Mouse (Mus musculus) right cerebral cortex, adult 2 months (tissue): ENCODE measurements around the gene Fgfr2.
"Not testable (repeated sequence)": the region's sequence is repeated elsewhere in the genome, so short reads cannot be mapped to it uniquely, and the experiment has no call there.

ENCODE experiments used
- DNase-seq, 2 experiments: peaks; one replicate each; pipeline ENCODE4 v3.0.0; 2021 to 2022; ENCODE audit warnings: low spot score in 2 of 2

The Fgfr2 gene

DNA sequence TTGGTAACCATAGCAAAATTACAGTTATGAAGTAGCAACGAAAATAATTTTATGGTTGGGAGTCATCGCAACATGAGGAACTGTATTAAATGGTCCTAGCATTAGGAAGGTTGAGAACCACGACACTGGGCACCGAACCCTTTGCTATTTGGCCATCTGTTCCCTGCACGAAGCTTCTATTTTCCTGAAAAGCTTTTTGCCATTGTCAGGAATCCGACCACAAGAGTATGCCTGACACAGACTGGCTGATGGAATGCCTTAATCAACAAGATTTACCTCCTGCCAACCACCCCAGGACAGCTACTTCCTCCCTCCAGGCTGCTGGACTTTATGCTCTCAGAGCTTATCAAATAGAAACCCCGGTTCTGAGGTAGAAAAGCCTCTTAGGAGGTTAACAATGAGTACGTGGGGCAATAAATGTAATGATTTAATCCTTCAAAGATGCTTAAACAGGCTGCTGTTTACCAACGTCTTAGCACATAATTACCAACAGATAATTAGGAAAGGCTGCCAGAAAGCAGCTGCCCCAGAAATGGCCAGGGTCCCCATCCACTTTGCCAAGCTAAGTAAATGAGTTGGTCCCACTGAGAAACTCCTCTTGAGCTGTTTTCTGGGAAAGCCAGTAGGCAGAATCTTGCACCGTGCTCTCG is 668.0 kb downstream of the Fgfr2 start:
- no peak for DNase-seq

DNA sequence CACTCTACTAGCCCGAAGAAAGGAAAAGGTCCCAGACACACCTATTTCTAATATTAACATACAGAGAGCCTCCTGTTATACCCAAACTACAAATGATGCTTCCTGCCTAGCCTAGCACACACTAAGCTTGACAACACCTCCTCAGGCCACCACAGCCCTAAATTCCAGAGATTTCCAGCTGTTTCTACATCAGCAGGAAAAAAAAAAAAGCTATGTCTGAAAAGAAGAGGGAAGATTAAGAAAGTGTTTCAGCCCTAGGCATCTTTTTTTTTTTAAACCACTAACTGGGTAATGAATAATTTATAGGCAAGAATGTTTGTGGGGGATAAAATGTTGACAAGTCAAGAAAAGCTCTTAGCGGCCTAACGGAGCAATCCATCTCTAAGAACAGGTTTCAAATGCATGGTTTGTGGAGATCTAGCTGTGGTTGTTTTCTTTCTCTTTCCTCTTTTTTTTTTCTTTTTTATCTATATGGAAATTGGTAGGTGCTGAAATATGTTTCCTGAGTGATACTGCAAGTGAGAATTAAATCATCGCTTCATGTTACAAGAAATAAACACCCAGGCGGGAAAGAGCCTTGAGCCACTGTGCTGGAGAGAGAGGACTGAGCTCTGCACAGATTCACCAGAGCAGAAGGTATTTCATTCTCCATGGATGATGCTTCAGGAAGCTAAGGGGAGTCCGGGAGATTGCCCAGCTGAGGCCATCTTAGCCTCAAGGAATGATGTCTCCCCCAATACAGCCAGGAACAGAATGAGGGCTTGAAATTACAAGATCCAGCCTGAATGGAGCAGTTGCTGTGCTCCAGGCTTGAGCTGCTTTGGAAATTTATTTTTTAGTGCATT is 673.0 kb downstream of the Fgfr2 start:
- no peak for DNase-seq

DNA sequence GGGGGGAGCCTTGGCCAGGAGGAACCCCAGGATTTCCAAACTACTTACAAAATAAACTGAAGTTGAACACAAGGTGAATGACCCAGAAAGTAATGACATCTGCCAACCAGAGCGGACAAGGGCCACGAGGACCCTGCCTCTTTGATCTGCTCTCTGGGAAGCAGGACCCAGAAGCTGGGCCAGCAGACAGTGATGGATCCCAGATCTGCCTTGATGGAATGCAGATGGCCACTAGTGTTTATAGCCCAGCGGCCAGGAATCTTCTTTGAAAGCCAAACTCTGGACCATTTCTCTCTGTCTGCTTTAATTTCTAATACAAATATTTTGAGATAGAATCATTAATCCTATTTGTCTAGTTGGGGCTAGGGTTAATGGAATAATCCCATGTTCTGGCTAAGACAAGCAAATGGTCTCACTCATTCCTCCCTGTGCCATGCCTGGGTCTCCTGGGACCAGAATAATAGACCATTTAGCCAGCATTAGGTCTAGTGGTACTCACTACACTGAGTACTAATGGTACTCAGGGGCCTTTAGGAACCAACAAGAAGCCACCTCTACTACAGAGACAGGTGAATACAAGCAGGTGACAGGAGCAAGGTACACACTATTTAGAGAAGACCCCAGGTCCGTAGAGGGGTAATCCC is 674.5 kb downstream of the Fgfr2 start:
- no peak for DNase-seq

DNA sequence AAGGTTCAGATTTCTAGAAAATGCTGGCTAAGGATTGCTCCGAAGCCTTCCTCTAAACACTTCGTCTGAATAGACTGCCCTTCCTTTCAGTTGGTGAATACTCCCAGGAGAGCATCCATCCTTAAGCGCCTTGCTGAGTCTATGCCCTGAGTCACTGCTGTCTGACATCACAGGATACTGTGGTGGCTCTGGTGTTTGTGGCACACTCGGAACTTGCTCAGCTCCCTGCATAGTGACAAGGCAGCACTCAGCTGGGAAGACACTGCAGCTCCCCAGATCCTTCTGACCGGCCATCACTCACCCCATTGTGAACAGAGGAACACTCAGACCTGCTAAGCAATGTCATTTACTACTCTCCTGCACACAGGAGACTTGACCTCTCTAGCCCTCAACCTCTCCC is 675.6 kb downstream of the Fgfr2 start:
- DNase-seq: no peak

DNA sequence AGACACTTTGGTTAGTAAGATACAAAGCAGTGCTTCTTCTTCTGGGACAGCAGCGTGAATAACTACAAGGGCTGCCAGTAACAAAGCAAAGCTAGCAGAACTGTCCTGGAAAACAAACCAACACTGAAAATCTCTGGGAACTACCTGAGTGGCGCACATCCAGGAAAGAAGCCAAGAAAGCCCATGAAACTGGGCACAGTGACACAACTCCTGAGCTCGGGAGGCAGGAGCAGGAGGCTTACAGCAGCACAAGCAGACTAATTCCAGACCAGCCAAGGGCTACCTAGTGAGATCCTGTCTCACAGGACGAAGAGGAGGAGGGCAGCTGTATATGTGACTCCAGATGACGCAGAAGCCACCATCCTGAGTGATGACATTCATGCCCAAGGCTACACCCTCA is 676.3 kb downstream of the Fgfr2 start:
- DNase-seq: no peak

DNA sequence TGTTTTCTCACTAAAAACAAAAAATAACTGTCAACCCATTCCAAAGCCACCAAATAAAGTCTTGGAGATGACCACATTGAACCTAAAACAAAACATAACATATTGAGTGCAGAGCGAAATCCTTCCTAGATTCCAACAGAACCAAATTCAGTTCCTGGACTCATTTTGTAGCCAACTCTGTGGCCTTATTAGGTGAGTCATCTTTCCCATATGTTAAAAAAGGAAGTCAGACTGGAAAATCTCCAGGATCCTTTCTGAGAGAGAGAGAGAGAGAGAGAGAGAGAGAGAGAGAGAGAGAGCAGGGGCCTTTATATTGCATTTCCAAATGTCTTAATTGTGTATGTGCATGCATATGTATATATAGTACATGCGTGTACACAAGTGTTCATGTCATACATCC is 678.9 kb downstream of the Fgfr2 start:
- no peak for DNase-seq

DNA sequence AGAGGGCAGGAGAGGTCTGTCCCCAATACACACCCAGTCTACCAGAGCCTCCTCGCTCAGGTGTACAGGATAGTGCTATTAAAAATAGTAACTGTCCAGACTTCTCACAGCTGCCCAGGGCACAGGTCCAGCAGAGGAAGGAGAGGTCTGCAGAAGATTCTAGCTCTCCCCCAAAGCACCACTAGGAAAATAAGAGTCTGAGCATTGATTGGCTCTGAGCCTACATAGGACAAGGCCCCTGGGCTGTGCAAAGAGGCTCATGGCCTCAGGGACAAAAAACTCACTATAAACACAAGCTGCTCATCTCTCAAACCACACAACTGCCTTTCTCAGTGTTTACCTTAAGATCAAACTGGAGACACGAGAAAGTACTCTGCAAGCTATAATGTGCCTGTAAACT is 679.4 kb downstream of the Fgfr2 start:
- DNase-seq: no peak

DNA sequence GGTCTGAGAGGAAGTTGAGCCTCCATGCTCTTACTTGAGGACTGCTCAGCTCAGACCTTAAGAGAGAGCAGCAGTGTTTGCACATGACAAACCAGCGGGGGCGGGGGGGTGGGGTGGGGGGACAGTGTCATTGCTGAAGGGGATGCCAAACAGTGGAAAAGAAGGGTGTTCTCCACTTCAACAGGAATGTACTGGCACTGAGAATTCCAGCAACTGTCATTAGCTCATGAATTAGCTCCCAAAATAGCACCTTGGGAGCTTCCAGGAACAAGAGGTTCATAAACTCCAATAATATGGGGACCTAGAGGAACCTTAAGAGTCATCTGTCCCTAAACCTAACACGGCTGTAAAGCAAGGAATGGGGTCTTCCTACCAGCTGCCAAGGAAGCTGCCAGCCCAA is 680.0 kb downstream of the Fgfr2 start:
- no peak for DNase-seq

DNA sequence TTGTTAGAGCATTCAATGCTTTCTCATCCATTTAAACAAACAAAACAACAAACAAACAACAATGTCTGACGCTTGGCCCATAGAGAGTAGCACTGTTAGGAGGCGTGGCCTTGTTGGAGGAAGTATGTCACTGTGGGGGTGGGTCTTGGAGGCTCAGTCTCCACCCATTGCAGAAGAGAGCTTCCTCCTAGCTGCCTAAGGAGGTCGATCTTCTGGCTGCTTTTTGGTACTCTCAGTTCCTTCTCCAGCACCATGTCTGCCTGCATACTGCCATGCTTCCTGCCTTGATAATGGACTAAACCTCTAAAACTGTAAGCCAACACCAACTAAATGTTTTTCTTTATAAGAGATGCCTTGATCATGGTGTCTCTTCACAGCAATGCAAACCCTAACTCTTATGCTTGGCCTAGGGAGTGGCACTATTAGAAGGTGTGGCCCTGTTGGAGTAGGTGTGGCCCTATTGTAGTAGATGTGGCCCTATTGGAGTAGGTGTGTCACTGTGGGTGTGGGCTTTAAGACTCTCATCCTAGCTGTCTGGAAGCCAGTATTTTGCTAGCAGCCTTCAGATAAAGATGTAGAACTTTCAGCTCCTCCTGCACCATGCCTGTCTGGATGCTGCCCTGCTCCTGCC is 680.9 kb downstream of the Fgfr2 start:
- DNase-seq: not testable (repeated sequence)

DNA sequence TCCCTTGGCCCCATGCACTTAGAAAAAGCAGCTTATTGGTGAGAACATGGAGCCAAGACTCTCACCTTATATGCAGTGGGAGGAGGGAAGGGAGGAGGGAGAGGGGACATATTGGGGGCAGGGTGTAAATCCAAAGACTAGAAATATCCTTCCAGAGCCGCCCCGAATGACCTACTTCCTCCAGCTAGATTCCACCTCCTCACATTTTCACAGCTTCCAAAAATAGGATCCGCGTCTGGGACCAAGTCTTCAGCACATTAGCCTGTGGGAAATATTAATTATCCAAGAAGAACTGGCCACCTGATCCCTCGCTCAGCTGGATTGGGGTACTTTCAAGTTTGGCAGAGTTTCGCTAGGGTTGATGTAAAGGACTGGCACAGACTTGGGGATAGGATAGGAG is 683.2 kb downstream of the Fgfr2 start:
- no peak for DNase-seq

DNA sequence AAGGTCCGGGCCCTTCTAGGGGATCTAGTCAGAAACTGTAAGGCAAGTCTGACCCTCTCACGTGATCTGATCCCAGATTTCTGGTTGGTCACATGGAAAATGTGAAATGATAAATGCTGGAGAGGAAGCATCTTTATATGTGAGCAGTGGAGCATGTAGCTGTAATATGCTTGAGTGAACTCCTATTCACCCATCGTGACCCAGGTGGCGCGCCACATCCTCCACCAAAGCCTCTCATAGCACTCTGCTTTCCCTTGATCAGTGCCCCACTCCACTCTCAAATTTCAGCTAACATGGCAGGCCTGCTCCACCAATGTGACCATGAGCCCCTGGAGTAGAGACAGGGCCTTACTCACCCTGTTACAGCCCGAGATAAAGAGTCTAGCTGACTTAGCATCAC is 685.1 kb downstream of the Fgfr2 start:
- no peak for DNase-seq

DNA sequence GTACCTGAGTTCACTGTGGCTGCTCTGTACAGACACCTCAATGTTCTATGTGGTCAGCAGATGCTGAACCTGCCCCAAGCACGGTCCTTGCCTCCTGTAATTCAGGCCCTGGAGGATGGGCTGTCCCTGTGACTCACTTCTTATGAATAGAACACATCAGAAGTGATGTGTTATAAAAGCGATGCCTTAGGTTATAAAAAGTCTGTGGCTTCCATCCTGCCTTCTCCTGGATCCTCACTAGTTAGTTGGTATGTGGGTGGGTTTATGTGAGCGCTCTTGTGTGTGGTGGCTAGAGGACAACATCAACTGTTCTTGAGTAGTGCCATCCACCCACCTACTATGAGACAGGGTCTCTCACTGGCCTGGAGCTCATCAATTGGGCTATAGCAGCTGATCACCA is 685.7 kb downstream of the Fgfr2 start:
- peak in 1 of 2 experiments; percentile 17 for DNase-seq

DNA sequence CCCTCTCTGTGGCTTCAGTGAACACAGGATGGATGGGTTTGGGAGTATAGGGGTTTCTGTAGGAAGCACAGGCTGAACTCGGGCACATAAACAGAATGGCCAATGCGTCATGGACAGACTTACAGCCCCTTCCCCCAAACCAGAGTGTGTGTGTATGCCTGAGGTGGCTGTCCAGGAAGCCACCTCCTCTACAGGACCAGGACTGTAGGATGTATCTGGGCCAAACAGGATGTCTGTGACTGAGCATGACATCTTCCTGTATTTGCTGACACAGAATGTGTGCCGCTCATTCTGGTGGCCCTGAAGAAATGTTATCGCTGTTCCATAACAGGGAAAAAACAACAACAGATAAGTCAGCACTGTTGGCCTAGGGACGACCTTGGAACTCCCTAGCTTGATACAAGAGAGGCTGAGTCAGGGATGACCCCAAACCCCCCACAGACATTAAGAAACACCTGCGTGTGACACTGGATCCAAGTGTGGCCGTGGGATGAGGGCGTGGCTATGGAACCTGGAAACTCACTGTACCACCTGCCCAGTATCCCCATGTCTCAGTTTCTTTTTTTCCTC is 687.6 kb downstream of the Fgfr2 start:
- no peak for DNase-seq

DNA sequence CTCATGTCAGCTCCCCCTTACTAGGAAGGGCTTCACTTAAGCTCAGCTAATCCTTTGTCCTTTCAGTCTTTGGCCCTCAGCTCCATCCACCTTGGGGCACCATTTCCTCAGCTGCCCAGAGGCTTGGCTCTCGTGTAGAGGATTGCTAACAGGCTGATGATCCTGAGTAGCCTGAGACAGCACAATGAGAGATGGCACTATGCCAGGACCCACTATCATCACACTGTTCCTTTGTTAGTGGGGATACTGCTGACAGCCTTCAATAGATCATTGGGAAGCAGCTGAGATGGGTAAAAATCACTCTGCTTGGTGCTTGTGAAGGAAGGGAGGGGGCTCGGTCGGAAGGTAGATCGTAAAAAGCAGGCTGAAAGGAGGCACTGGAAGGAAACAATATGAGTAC is 693.8 kb downstream of the Fgfr2 start:
- no peak for DNase-seq

DNA sequence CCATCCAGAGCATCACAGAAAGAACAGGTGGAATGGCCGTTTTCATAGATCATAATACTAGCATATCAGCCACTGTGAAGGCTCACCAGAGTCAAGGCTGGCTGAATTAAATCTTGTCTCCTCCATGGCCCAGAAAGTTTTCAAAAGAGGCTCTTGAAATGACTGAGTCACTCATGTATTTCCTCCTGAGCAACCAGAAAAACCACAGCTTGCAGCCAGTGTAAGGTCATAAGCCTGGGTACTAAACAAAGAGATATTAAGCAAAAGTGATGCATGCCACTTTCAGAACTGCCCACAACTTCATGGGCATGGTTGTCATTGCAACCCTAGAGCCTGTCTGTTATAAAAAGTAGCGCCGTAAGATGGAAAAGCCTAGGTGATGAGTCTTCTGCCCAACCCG is 694.8 kb downstream of the Fgfr2 start:
- no peak for DNase-seq

DNA sequence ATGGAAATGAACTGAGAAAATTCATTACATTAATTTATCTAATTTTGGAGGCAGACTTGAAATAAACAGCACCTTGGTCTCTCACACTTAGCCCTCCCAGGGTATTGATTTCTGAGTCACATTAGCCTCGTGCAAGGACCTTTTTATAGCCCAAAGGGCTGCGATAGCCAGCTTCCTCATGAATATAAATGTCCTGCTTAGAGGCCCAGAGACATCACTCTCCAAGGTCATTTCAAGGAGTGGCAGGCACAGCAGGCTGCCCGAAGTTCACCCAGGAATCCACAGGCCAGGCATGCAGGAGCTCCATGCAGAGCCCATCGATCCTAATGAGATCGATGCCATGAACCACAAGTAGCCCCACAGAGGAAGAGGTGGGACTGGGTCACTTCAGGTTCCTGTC is 697.1 kb downstream of the Fgfr2 start:
- DNase-seq: no peak

DNA sequence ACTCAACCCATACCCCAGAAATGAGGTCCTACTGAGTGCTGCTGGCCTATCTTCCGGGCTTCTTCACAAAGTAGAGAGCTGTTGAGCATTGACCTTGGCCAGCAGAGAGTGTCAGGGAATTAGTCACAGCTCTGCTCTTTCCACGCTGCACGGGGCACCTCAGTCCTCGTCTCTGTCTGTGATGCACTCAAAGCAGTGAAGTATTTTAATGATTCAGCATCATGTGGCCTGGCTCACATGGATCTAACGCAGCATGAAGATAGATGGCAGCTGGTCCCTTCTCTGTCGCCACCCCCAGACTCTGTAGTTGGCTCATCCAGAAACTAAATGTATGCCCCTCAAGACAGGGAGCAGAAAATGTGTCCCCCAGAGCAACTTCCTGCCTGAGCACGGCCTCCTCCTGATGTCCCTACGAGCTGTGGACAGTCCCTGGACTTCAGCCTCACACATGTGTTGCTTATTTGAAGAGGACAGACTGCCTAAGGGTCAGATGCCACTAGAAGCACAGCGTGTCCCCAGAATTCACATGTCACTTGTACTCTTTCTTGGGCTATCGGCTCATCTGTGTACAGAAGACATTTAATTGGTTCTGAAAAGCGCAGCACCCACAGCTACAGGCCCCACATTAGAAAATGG is 697.7 kb downstream of the Fgfr2 start:
- no peak for DNase-seq

DNA sequence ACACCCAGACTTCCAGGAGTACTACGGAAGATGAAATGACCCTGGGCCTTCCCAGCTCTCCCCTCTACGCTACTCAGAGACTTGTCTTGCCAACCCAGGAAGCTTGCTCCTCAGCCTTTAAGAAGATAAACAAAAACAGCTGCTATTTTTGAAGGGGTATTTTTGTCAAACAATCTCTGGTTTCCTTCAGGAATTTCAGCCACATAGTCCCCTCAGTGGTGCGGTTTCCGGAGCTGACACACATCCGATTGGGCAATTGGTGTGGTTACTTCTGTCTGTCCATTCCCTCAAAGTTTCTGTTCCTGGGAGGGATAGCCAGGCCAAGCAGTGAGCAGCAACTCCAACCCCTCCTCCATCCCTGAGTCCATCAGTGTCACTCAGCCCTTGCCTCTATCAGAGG is 699.6 kb downstream of the Fgfr2 start:
- no peak for DNase-seq

DNA sequence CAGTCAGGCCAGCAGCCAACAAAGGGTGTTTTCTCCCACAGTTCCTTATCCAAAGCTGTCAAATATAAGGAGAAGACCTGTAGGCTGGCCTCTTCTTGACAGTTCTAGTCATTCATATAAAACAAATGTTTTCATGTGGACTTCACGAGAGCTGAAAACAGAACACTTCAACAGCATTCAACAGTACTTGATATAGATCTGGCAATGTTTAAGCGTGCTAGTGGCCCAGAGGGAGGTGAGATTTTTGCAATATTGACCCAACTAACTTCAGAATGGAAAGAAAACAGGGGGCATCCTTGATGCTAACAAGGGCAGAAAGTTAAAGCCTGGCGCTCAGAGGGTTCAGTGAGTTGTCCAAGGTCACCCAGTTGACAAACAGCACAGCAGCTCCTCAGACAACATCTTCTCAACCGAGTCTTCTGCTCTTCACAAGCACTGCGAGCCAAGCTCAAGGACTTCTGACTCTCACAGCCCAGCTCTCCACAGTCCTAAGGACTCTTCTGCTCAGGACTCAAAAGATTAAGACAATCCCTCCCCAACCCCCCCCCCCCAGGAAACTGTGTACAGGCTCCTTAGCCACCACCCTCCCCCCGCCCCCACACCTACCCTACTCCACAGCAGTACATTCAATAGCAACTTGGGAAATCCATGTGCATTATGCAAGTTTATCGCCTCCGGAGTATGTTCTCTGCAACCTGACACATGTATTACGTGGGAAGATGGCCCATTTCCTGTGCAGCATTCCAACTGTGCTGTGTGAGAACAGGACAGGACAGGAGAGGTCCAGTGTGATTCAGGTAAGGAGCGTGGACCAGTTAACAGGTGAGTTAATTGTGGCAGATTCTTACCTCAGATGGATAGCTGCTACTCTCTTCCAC is 703.5 kb downstream of the Fgfr2 start:
- no peak for DNase-seq

DNA sequence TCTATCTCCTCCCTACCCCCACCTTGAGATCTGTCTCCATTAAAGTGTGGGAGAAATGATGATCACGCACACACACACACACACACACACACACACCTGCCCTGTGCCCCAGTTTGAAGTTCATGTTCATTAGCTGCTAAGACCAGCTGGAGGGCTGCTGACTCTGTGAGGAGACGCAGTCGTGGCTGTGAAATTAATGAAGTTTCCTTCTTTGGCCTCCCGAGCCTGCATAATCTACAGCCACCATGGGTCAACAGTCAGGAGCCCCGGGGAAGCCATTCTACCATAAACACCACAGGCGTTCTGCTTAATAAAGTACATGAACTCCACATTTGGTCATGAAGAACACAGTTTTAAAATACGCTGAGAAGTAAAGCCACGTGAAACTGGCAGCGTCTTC is 706.3 kb downstream of the Fgfr2 start:
- no peak for DNase-seq

DNA sequence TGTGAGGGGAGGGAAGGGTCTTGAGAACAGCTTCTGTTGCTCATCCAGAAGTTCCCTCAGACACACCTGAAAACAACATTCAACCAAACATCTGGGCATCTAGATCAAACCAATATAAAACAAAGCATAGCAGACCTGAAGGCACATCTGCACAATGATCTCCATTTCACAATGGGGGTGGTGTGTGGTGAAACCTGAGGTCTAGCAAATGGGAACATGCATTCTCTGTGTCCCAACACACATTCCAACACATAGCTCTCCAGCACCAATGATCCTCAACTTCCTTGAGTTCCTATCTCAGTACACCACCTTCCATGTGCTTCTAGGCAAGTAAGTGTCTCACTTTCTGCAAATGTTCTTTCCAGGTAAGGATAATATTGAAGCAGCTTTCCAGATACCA is 707.3 kb downstream of the Fgfr2 start:
- DNase-seq: no peak
